Mouse (Mus musculus) testis, postnatal 14 days (tissue): ENCODE results near the gene Ccdc88c.

Experiments
- DNase-seq: peaks from one replicate; pipeline ENCODE4 v3.0.0; 2021; ENCODE audit warnings: low spot score

The Ccdc88c gene

GRCm38 (mm10) chr12:100997830-100998563, 30.9 kb downstream of the Ccdc88c start:
- DNase-seq = no peak

GRCm38 (mm10) chr12:100996378-100996898, 32.4 kb downstream of the Ccdc88c start:
- no peak for DNase-seq

GRCm38 (mm10) chr12:100995607-100996377, 33.1 kb downstream of the Ccdc88c start:
- DNase-seq = no peak

GRCm38 (mm10) chr12:100994140-100995015, 34.5 kb downstream of the Ccdc88c start:
- DNase-seq = no peak

- no peak for DNase-seq
These were observed 35.7 kb downstream of the Ccdc88c start for GRCm38 (mm10) chr12:100993146-100993545.

GRCm38 (mm10) chr12:100992505-100992904, 36.4 kb downstream of the Ccdc88c start:
- DNase-seq = no peak

GRCm38 (mm10) chr12:100991119-100991518, 37.7 kb downstream of the Ccdc88c start:
- no peak for DNase-seq

GRCm38 (mm10) chr12:100990291-100990690, 38.6 kb downstream of the Ccdc88c start:
- no peak for DNase-seq

- DNase-seq = no peak
These were observed 39.0 kb downstream of the Ccdc88c start for GRCm38 (mm10) chr12:100989780-100990288.

- DNase-seq = no peak
These were observed 40.3 kb downstream of the Ccdc88c start for GRCm38 (mm10) chr12:100988324-100989130.

- no peak for DNase-seq
These were observed 42.4 kb downstream of the Ccdc88c start for GRCm38 (mm10) chr12:100986423-100986822.

- no peak for DNase-seq
These were observed 43.1 kb downstream of the Ccdc88c start for GRCm38 (mm10) chr12:100985793-100986157.

GRCm38 (mm10) chr12:100985050-100985792, 43.6 kb downstream of the Ccdc88c start:
- DNase-seq = no peak

GRCm38 (mm10) chr12:100983565-100983964, 45.3 kb downstream of the Ccdc88c start:
- no peak for DNase-seq

- DNase-seq = no peak
These were observed 46.6 kb downstream of the Ccdc88c start for GRCm38 (mm10) chr12:100982217-100982616.

GRCm38 (mm10) chr12:100980551-100981008, 48.3 kb downstream of the Ccdc88c start:
- no peak for DNase-seq

- DNase-seq = no peak
These were observed 49.2 kb downstream of the Ccdc88c start for GRCm38 (mm10) chr12:100979616-100980015.

- no peak for DNase-seq
These were observed 50.7 kb downstream of the Ccdc88c start for GRCm38 (mm10) chr12:100977958-100978725.

- DNase-seq = no peak
These were observed 51.3 kb downstream of the Ccdc88c start for GRCm38 (mm10) chr12:100977551-100977950.
